Mouse (Mus musculus) mouse trophoblast stem cell (cell line): ENCODE measurements around the gene Olfr769.
"Not testable (repeated sequence)": the region's sequence is repeated elsewhere in the genome, so short reads cannot be mapped to it uniquely, and the experiment has no call there.

ENCODE experiments used
- in situ Hi-C, 2 experiments: fragments of 300-500 bp; cut with MseI, MboI; formaldehyde crosslinking; loops; 2 replicates in 1 of 2; 3 replicates in 1 of 2; pipeline ENCODE4 v1.15.1; 2025

Gene Olfr769

DNA sequence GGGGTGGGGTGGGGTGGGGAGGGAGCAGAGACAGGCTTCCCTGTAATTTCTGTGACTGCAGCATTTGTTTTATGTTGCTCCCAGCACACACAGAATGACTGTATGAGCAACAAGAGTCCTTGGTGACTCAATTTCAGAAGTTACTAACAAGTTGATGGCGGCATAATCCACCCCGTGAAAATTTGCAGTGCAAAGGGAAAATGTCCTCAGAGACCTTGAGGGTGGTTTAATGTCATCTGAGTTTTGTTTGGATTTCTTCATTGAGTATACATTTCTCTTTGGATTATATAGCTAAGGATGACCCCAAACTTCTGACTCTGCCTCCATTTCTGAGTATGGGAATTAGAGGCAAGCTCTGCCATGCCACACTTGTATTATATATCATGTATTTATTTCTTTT is at the start of gene Olfr769:
Gene Olfr769 (minus strand): TSS at position 101 of the 400 bp plus-strand sequence.
- in situ Hi-C loops = no loop called here

DNA sequence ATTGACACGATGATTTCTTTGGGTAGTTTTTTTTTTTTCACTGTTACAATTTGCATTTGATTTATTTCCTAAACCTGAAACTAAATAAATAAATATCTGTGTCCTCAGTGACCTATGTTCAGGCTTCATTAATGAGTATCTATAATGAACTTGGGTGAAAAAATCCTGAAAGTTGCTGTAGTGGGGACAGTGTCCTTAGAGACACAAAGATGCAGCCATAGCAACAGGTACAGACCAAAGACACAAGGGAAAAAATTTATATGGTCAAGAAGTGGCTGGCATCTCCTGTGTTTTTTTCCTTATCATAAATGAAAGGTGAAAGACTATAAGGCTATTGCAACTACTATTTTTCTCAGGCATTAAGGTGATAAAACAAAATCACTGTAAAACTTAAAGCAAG is 47.0 kb upstream of the Olfr769 start, which contains the start of gene Olfr771:
Gene Olfr771 (minus strand): TSS at position 101 of the 400 bp plus-strand sequence.
- in situ Hi-C loops = no loop called here

- in situ Hi-C loops = no loop called here
These were observed 21.2 kb upstream of the Olfr769 start, which contains the start of gene Olfr770 for GRCm38 (mm10) chr10:129138898-129139297. Gene Olfr770 (minus strand): TSS chr10:129138998.

- in situ Hi-C loops = no loop called here
These were observed 2.5 kb downstream of the Olfr769 start for GRCm38 (mm10) chr10:129115146-129115545.

- in situ Hi-C loops = no loop called here
These were observed 16.4 kb downstream of the Olfr769 start for GRCm38 (mm10) chr10:129101231-129101630.

- in situ Hi-C loops = no loop called here
These were observed 18.4 kb downstream of the Olfr769 start, which contains the start of gene Olfr768 for GRCm38 (mm10) chr10:129099275-129099674. Gene Olfr768 (minus strand): TSS chr10:129099375.

DNA sequence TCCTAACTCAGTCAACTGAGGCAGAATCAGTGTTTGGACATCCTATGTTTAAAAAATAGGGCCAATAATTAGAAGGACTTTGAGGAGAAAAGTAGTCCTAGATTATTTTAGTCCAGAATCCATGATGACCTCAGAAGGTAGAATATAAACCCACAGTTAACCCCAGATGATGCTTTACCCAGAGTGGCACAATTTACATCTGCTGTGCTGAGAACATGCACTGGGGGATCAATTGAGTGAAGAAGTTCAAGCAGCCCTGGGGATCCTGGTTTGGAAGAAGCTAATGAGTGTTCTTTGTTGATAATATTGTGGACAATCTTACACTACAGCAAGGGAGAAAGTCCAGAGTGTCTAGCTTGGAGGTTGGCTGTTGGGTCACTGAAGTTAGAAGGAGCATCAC is 34.9 kb downstream of the Olfr769 start, which contains the start of gene Olfr767:
Gene Olfr767 (minus strand): TSS at position 101 of the 400 bp plus-strand sequence.
- in situ Hi-C loops = not testable (repeated sequence)

DNA sequence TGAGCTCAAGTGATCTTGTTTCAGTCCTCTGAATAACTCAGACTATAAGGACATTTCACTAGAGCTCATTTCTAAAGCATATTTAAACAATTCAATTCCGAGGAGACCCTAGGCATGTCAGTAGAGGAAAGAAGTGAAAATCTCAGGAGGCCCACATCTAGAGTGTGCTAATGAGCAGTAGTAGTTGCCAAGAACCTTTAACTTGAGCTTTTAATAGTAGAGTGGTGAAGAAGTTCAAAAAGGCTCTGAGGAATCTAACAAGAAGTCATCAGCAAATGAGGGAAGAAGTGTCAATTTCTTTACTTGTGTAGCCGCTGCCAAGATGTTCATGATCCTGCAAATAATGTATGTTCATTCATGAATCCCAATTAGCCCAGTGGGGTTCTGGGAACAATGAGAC is 48.8 kb downstream of the Olfr769 start, which contains the start of gene Olfr766-ps1:
Gene Olfr766-ps1 (minus strand): TSS at position 101 of the 400 bp plus-strand sequence.
- in situ Hi-C loops = no loop called here
